Mouse (Mus musculus) CH12.LX (cell line): ENCODE measurements around the gene Aqp6.

Experiments
- CTCF ChIP-seq, 2 experiments: IDR thresholded peaks in 1 of 2; conservative IDR thresholded peaks in 1 of 2; 2 replicates each; pipeline ENCODE4 v1.5.1; 2011 to 2012; ENCODE audit warnings: low read depth in 2 of 2, low read length in 2 of 2, improper control_type of control experiment in 1 of 2, inconsistent platforms in 1 of 2, mild to moderate bottlenecking in 1 of 2, moderate library complexity in 1 of 2
- KAT2A ChIP-seq: IDR thresholded peaks from 2 replicates; pipeline ENCODE4 v1.6.1; 2012; ENCODE audit warnings: low read length, improper control_type of control experiment, inconsistent platforms; ENCODE audit not compliant: insufficient replicate concordance
- POLR2A ChIP-seq: IDR thresholded peaks from 2 replicates; pipeline ENCODE4 v1.6.1; 2011; ENCODE audit warnings: low read depth, mild to moderate bottlenecking, improper control_type of control experiment, low read length
- POLR2AphosphoS2 ChIP-seq: IDR thresholded peaks from 2 replicates; pipeline ENCODE4 v1.6.1; 2011; ENCODE audit warnings: low read depth, low read length, improper control_type of control experiment
- SIN3A ChIP-seq: IDR thresholded peaks from 2 replicates; pipeline ENCODE4 v1.6.1; 2012; ENCODE audit warnings: low read length, improper control_type of control experiment, inconsistent platforms
- TCF12 ChIP-seq: IDR thresholded peaks from 2 replicates; pipeline ENCODE4 v1.6.1; 2014; ENCODE audit warnings: low read depth, mild to moderate bottlenecking, inconsistent platforms, low read length, improper control_type of control experiment
- ZC3H11A ChIP-seq: IDR thresholded peaks from 2 replicates; pipeline ENCODE4 v1.6.1; 2012; ENCODE audit warnings: low read depth, mild to moderate bottlenecking, inconsistent platforms, low read length, improper control_type of control experiment

- TF ChIP-seq ZC3H11A (no peak), POLR2A (no peak), CTCF (conservative IDR thresholded peaks at IDR 0.05 in 1 of 2, IDR thresholded peaks at IDR 0.05 in 1 of 2; ENCODE audit: low read depth in 2 of 2, low read length in 2 of 2) (no peak), POLR2AphosphoS2 (no peak), SIN3A (no peak), TCF12 (no peak), KAT2A (no peak)
Observed at GRCm38 (mm10) chr15:99578802-99579485, 22.3 kb upstream of the Aqp6 start, which contains the start of gene Aqp2.
